Mouse (Mus musculus) liver, adult 2 months (tissue): Measurements from ENCODE around the gene Zfyve1. TPM values are rescaled to one million over a fixed set of nuclear protein-coding genes. Genes with fewer than 3 reads are reported as not detected.
A peak's percentile ranks its signal among the peaks of the same experiment; 100 is the strongest.

Experiments
- DNase-seq: peaks from one replicate; pipeline ENCODE4 v3.0.0-alpha.2; 2011; ENCODE audit warnings: low read depth, low spot score; ENCODE audit errors: extremely low read depth
- H3K27ac ChIP-seq: fragments of 200-500 bp; replicated peaks from 2 replicates; pipeline ENCODE4 v1.5.1; 2012; ENCODE audit warnings: low read depth, mild to moderate bottlenecking, control low read depth, inconsistent platforms, low read length; ENCODE audit not compliant: insufficient read depth
- H3K27me3 ChIP-seq: fragments of 200-500 bp; 2 replicates; pipeline ENCODE4 v1.6.1; 2012; ENCODE audit warnings: mild to moderate bottlenecking, moderate library complexity, low read length, inconsistent platforms; ENCODE audit not compliant: control insufficient read depth, insufficient read depth
- H3K36me3 ChIP-seq: fragments of 200-500 bp; 2 replicates; pipeline ENCODE4 v1.6.1; 2012; ENCODE audit warnings: low read length, inconsistent platforms; ENCODE audit not compliant: control insufficient read depth, insufficient read depth
- H3K4me1 ChIP-seq: fragments of 200-500 bp; 2 replicates; pipeline ENCODE4 v1.6.1; 2011; ENCODE audit warnings: low read length; ENCODE audit not compliant: control insufficient read depth, insufficient read depth
- H3K4me3 ChIP-seq: fragments of 200-500 bp; 2 replicates; pipeline ENCODE4 v1.5.1; 2011; ENCODE audit warnings: low read depth, mild to moderate bottlenecking, control low read depth, low read length, moderate library complexity; ENCODE audit not compliant: insufficient read depth
- H3K79me2 ChIP-seq: fragments of 200-500 bp; 2 replicates; pipeline ENCODE4 v1.6.1; 2012; ENCODE audit warnings: inconsistent platforms, mild to moderate bottlenecking, low read length, moderate library complexity; ENCODE audit not compliant: control insufficient read depth, insufficient read depth
- H3K9ac ChIP-seq: fragments of 200-500 bp; 2 replicates; pipeline ENCODE4 v1.6.1; 2012; ENCODE audit warnings: low read depth, mild to moderate bottlenecking, control low read depth, inconsistent platforms, low read length
- CTCF ChIP-seq: fragments of 200-500 bp; IDR thresholded peaks from 2 replicates; pipeline ENCODE4 v1.5.1; 2011; ENCODE audit warnings: low read depth, low read length, control low read depth
- POLR2A ChIP-seq: fragments of 200-500 bp; IDR thresholded peaks from 2 replicates; pipeline ENCODE4 v1.6.1; 2011; ENCODE audit warnings: low read length, control low read depth; ENCODE audit not compliant: insufficient read depth; ENCODE audit errors: extremely low read depth
- WGBS: fragments of 180-500 bp; shearing (Covaris S2); methylation state at CpG from one replicate; pipeline ENCODE4 v1.1.7; 2018; 5-methylcytosine and 5-hydroxymethylcytosine counted together
- polyA plus RNA-seq: library from polyadenylated mRNA; depleted of rRNA; stranded (reverse); fragments of >200 nt; gene quantifications from 2 replicates; pipeline ENCODE4 v1.2.3, GENCODE M21; 2012
- total RNA-seq: library from RNA; depleted of rRNA; stranded (reverse); fragments of >200 nt; gene quantifications from 2 replicates; pipeline ENCODE4 v1.2.3, GENCODE M21; 2014

Gene Zfyve1
- total and polyA plus RNA-seq, 2 experiments, result 40.9 to 52.0 TPM

- Histone ChIP-seq H3K4me1 (no peaks in the 10 kb centered on the region), H3K27ac (no peak overlapping the region), H3K4me3 (no peak overlapping the region), H3K79me2 (no peaks in the 10 kb centered on the region), H3K9ac (no peak overlapping the region), H3K27me3 (no peaks in the 10 kb centered on the region), H3K36me3 (no peaks in the 10 kb centered on the region)
- WGBS, result 66% methylated on average over 8 of the region's 8 CpGs
- TF ChIP-seq CTCF (no peak), POLR2A (no peak)
- DNase-seq, result no peak
These were observed 75.9 kb downstream of the Zfyve1 start for GRCm38 (mm10) chr12:83521083-83521482.

DNA sequence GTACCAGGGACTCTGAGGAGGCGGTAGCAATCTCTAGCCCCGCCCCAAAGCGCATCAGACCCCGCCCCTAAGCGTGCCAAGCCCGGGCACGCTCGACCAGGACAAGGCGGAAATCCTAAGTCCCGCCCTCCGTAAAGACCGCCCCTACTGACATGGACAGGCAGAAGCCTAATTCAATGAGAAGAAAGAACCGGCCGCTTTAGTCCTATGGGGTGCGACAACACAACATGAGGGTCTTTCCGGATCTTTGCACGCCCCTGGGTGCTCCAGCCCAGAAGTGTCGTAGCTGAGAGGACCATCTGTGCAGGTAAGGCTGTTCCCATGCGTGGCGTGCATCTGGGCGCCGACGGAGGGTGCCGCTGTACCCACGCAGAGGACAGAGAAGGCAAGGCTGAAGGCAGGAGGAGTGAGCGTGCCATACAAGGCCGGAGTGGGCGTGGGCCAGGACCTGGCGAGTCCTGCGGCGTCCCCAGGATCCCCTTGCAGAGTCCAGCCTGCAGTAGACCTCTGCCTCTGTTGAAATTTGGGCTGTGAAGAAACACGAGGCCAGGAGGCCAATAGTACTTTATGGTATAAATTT is 76.6 kb downstream of the Zfyve1 start, which contains the start of gene Dcaf4:
TSS of gene Dcaf4 (plus strand) at position 156 of the 580 bp plus-strand sequence.
- TF ChIP-seq CTCF, result peak; percentile 43; the same call in 1 of the 2 replicates
- no peak for TF ChIP-seq POLR2A
- H3K79me2 ChIP-seq, result no peaks in the 10 kb centered on the region
- no peaks in the 10 kb centered on the region for H3K36me3 ChIP-seq
- H3K4me3 ChIP-seq, result peak within 1 kb of the TSS; percentile 77
- 0% methylated on average over 32 of the region's 32 CpGs for WGBS
- H3K27ac ChIP-seq, result no peak within 1 kb of the TSS
- peak; percentile 82 for DNase-seq
- H3K9ac ChIP-seq, result peak within 1 kb of the TSS; percentile 73
- H3K27me3 ChIP-seq, result no peaks in the 10 kb centered on the region
- H3K4me1 ChIP-seq, result no peaks in the 10 kb centered on the region

DNA sequence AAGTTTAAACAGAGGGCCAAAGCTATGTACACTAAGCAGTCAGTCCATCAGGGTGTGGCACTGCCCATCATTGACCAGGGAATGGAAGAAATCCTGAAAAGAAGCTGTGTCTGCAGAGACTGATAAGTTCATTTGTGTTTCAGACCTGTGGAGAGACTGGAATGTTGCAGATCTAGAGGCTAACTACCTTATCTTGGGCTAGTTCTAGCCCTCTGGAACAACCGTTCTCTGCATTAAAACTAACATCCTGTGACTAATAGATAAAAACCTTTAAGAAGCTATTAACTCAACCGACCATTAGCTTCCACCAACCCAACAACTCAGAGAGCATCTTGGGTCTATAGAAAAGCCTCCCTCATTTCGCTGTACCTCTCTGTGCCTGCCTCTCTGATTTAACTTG is 79.4 kb downstream of the Zfyve1 start:
- no peak overlapping the region for H3K9ac ChIP-seq
- no peaks in the 10 kb centered on the region for H3K4me1 ChIP-seq
- 82% methylated on average over 3 of the region's 3 CpGs for WGBS
- H3K79me2 ChIP-seq, result no peaks in the 10 kb centered on the region
- no peak for DNase-seq
- H3K4me3 ChIP-seq, result no peak overlapping the region
- 0 out of 2 replicates have a peak, but pooled peaks cover 2% of the 10 kb centered on the region for H3K27me3 ChIP-seq
- no peaks in the 10 kb centered on the region for H3K36me3 ChIP-seq
- H3K27ac ChIP-seq, result no peak overlapping the region
- TF ChIP-seq POLR2A, result no peak
- TF ChIP-seq CTCF, result no peak

DNA sequence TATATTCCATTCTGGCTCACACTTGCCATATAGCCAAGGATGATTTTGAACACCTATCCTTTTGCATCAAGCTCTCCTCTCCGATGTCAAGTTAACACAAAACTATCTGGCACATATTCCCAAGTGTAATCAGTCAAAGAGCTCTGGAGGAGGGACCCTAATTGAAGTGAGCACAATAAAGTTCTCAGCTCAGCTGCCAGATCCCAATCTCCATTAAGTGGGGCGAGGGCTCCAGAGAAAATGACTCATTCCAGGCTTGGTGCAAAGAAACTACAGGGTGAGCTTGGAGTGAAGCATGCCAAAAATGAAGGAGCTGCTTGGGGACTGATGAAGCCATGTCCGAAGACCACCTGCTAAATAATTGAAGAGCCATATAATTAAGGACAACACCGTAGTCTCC is 82.8 kb downstream of the Zfyve1 start:
- Histone ChIP-seq H3K9ac (no peak overlapping the region), H3K27me3 (0 out of 2 replicates have a peak, but pooled peaks cover 2% of the 10 kb centered on the region), H3K79me2 (no peaks in the 10 kb centered on the region), H3K4me1 (no peaks in the 10 kb centered on the region), H3K4me3 (no peak overlapping the region), H3K36me3 (no peaks in the 10 kb centered on the region), H3K27ac (no peak overlapping the region)
- TF ChIP-seq POLR2A (no peak), CTCF (no peak)
- DNase-seq, result no peak
- 87% methylated on average over 4 of the region's 4 CpGs for WGBS

- no peaks in the 10 kb centered on the region for H3K4me1 ChIP-seq
- no peaks in the 10 kb centered on the region for H3K79me2 ChIP-seq
- TF ChIP-seq CTCF (no peak), POLR2A (no peak)
- H3K36me3 ChIP-seq, result no peaks in the 10 kb centered on the region
- no peak for DNase-seq
- no peak overlapping the region for H3K27ac ChIP-seq
- WGBS, result 56% methylated on average over 5 of the region's 5 CpGs
- 0 out of 2 replicates have a peak, but pooled peaks cover 2% of the 10 kb centered on the region for H3K27me3 ChIP-seq
- H3K4me3 ChIP-seq, result no peak overlapping the region
- H3K9ac ChIP-seq, result no peak overlapping the region
These were observed 83.8 kb downstream of the Zfyve1 start for GRCm38 (mm10) chr12:83513185-83513584.

DNA sequence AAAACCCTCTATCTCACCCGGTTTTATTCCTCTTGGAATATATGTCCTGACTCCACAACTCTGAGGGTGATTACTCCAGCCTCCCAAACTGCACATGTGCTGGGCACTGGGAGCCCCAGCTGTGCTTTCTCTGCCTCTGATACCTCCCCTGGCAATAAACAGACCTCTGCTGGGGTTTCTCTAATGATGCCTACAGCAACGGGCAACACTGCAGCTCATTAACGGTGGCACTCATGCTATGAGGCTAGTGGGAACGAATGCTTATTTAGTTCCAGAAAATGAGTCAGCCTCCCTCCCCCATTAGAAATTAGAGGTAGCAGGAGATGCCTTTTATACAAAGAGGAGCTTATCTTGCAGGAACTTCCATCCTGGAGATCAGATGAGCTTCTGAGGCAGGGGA is 84.2 kb downstream of the Zfyve1 start:
- no peak for TF ChIP-seq CTCF
- TF ChIP-seq POLR2A, result no peak
- Histone ChIP-seq H3K36me3 (no peaks in the 10 kb centered on the region), H3K9ac (no peak overlapping the region), H3K79me2 (no peaks in the 10 kb centered on the region), H3K27me3 (0 out of 2 replicates have a peak, but pooled peaks cover 2% of the 10 kb centered on the region), H3K4me3 (no peak overlapping the region), H3K4me1 (no peaks in the 10 kb centered on the region), H3K27ac (no peak overlapping the region)
- no peak for DNase-seq
- WGBS, result 54% methylated on average over 4 of the region's 4 CpGs
